Mouse (Mus musculus) heart, adult 2 months (tissue): Measurements from ENCODE around the gene Fancg. TPM values are rescaled to one million over a fixed set of nuclear protein-coding genes. Genes with fewer than 3 reads are reported as not detected.
A peak's percentile ranks its signal among the peaks of the same experiment; 100 is the strongest.

Source experiments
- DNase-seq, 2 experiments: peaks; one replicate each; pipeline ENCODE4 v3.0.0; 2021
- H3K27ac ChIP-seq: fragments of 200-600 bp; 2 replicates; pipeline ENCODE4 v1.8.1; 2022
- H3K27me3 ChIP-seq: fragments of 200-500 bp; 2 replicates; pipeline ENCODE4 v1.6.1; 2012; ENCODE audit warnings: mild to moderate bottlenecking, low read length, inconsistent platforms, mixed read lengths; ENCODE audit not compliant: control insufficient read depth, insufficient read depth
- H3K36me3 ChIP-seq: fragments of 200-500 bp; 2 replicates; pipeline ENCODE4 v1.6.1; 2012; ENCODE audit warnings: low read length, inconsistent platforms; ENCODE audit not compliant: control insufficient read depth, insufficient read depth
- H3K4me1 ChIP-seq: fragments of 200-500 bp; 2 replicates; pipeline ENCODE4 v1.6.1; 2011; ENCODE audit warnings: low read length; ENCODE audit not compliant: control insufficient read depth, insufficient read depth
- H3K4me3 ChIP-seq: fragments of 200-600 bp; 2 replicates; pipeline ENCODE4 v1.8.1; 2022
- H3K79me2 ChIP-seq: fragments of 200-500 bp; replicated peaks from 2 replicates; pipeline ENCODE4 v1.6.1; 2012; ENCODE audit warnings: mild to moderate bottlenecking, inconsistent platforms, low read length, moderate library complexity, mixed read lengths; ENCODE audit not compliant: control insufficient read depth, insufficient read depth
- H3K9ac ChIP-seq: fragments of 200-500 bp; 2 replicates; pipeline ENCODE4 v1.6.1; 2012; ENCODE audit warnings: low read depth, mild to moderate bottlenecking, control low read depth, inconsistent platforms, low read length, mixed read lengths
- CTCF ChIP-seq: fragments of 200-600 bp; IDR thresholded peaks from 2 replicates; pipeline ENCODE4 v1.8.1; 2022; ENCODE audit warnings: antibody characterized with exemption, mild to moderate bottlenecking, moderate library complexity
- EP300 ChIP-seq: fragments of 200-500 bp; IDR thresholded peaks from 2 replicates; pipeline ENCODE4 v1.6.1; 2011; ENCODE audit warnings: low read depth, low read length, control low read depth; ENCODE audit not compliant: insufficient read depth
- POLR2A ChIP-seq: fragments of 200-500 bp; IDR thresholded peaks from 2 replicates; pipeline ENCODE4 v1.6.1; 2011; ENCODE audit warnings: mild to moderate bottlenecking, low read depth, low read length, control low read depth; ENCODE audit not compliant: insufficient read depth
- WGBS: fragments of 180-500 bp; shearing (Covaris S2); methylation state at CpG from one replicate; pipeline ENCODE4 v1.1.7; 2018; 5-methylcytosine and 5-hydroxymethylcytosine counted together
- intact Hi-C: fragments of 180-260 bp; cut with DNase I; formaldehyde crosslinking; loops from one replicate; pipeline ENCODE4 v1.15.1; 2025
- polyA plus RNA-seq: library from polyadenylated mRNA; depleted of rRNA; stranded (reverse); fragments of >200 nt; gene quantifications from 2 replicates; pipeline ENCODE4 v1.2.3, GENCODE M21; 2012; rRNA removed
- total RNA-seq, 2 experiments: library from RNA; stranded (reverse); gene quantifications; 2 replicates each; pipeline ENCODE4 v1.2.3; 2021

The Fancg gene
- total and polyA plus RNA-seq, 3 experiments = 2.8 to 3.9 (median 3.2) TPM

- TF ChIP-seq CTCF = no peak
- 0 out of 2 replicates have a peak, but pooled peaks have one; percentile 53 for TF ChIP-seq EP300
- TF ChIP-seq POLR2A = peak; percentile 78
- intact Hi-C loops = no loop called here
- DNase-seq = peak; percentile 66 to 77
- Histone ChIP-seq H3K4me1 (peaks cover 7% of the 10 kb centered on the region), H3K9ac (peak overlapping the region; percentile 72), H3K36me3 (no peaks in the 10 kb centered on the region), H3K79me2 (no peaks in the 10 kb centered on the region), H3K27ac (peak overlapping the region; percentile 99), H3K4me3 (peak overlapping the region; percentile 32; the same call in 1 of the 2 replicates), H3K27me3 (no peaks in the 10 kb centered on the region)
- 65% methylated on average over 7 of the region's 7 CpGs for WGBS
Observed at GRCm38 (mm10) chr4:42952563-42952962, 57.7 kb downstream of the Fancg start.

Other genes with a start within 250 kb of the Fancg start
- 10 to 100 TPM; 47.6 to 62.3 TPM for gene Ccl21a, start 236.5 kb downstream of the Fancg start, total RNA-seq
- gene Ccl21a, start 236.5 kb downstream of the Fancg start, polyA plus RNA-seq = 42.1 and 43.1 TPM in 2 replicates
- gene Fam205a1, start 156.6 kb downstream of the Fancg start, total RNA-seq = not detected
- not detected in 2 replicates for gene Fam205a1, start 156.6 kb downstream of the Fancg start, polyA plus RNA-seq
- gene Gm12394, start 153.7 kb downstream of the Fancg start, total RNA-seq = under 1 TPM in 1 of 2 experiments, not detected in 1; 0.10 TPM
- gene Gm12394, start 153.7 kb downstream of the Fancg start, polyA plus RNA-seq = 0.02 TPM in 1 of 2 replicates, not detected in the other
- 1 to 10 TPM; 8.3 to 9.8 TPM for gene Fam205c, start 136.3 kb downstream of the Fancg start, total RNA-seq
- gene Fam205c, start 136.3 kb downstream of the Fancg start, polyA plus RNA-seq = 0.14 and 0.20 TPM in 2 replicates
- 1 to 10 TPM; 5.0 to 5.8 TPM for gene Phf24, start 93.8 kb downstream of the Fancg start, total RNA-seq
- gene Phf24, start 93.8 kb downstream of the Fancg start, polyA plus RNA-seq = 4.8 and 7.8 TPM in 2 replicates
- 100 to 1,000 TPM in 1 of 2 experiments, 10 to 100 TPM in 1; 88.5 to 103 TPM for gene Dnajb5, start 60.7 kb downstream of the Fancg start, total RNA-seq
- gene Dnajb5, start 60.7 kb downstream of the Fancg start, polyA plus RNA-seq = 45.6 and 51.1 TPM in 2 replicates
- gene 1700022I11Rik, start 40.9 kb downstream of the Fancg start, total RNA-seq = not detected
- gene 1700022I11Rik, start 40.9 kb downstream of the Fancg start, polyA plus RNA-seq = not detected in 2 replicates
- gene Vcp, start 10.0 kb downstream of the Fancg start, total RNA-seq = 100 to 1,000 TPM; 238 to 254 TPM
- 127 and 204 TPM in 2 replicates for gene Vcp, start 10.0 kb downstream of the Fancg start, polyA plus RNA-seq
- 10 to 100 TPM; 21.0 to 26.5 TPM for gene Pigo, start 15.3 kb upstream of the Fancg start, total RNA-seq
- 20.1 and 27.1 TPM in 2 replicates for gene Pigo, start 15.3 kb upstream of the Fancg start, polyA plus RNA-seq
- gene Stoml2, start 21.2 kb upstream of the Fancg start, total RNA-seq = 100 to 1,000 TPM; 101 to 114 TPM
- gene Stoml2, start 21.2 kb upstream of the Fancg start, polyA plus RNA-seq = 97.3 and 117 TPM in 2 replicates
- 10 to 100 TPM; 26.3 to 33.1 TPM for gene Fam214b, start 35.7 kb upstream of the Fancg start, total RNA-seq
- 19.6 and 21.3 TPM in 2 replicates for gene Fam214b, start 35.7 kb upstream of the Fancg start, polyA plus RNA-seq
- gene Unc13b, start 48.4 kb upstream of the Fancg start, total RNA-seq = 10 to 100 TPM in 1 of 2 experiments, 1 to 10 TPM in 1; 10.0 to 10.9 TPM
- gene Unc13b, start 48.4 kb upstream of the Fancg start, polyA plus RNA-seq = 6.7 and 11.7 TPM in 2 replicates